Mouse (Mus musculus): ENCODE data around the gene Tmem41b.
A peak's percentile ranks its signal among the peaks of the same experiment; 100 is the strongest.
"Not testable (repeated sequence)": the region's sequence is repeated elsewhere in the genome, so short reads cannot be mapped to it uniquely, and the experiment has no call there.

The Tmem41b gene

GRCm38 (mm10) chr7:109993157-109993959, 6.6 kb upstream of the Tmem41b start:
- no peak for TF ChIP-seq NANOG (IDR thresholded peaks at IDR 0.05; ENCODE audit: borderline replicate concordance, low read length)
- no peak for TF ChIP-seq CTCF (conservative IDR thresholded peaks at IDR 0.05; ENCODE audit: low read length)
- no peak for TF ChIP-seq POU5F1 (IDR thresholded peaks at IDR 0.05; ENCODE audit: borderline replicate concordance, low read length)

GRCm38 (mm10) chr7:109991286-109991685, 4.6 kb upstream of the Tmem41b start:
- Histone ChIP-seq H3K36me3 (ENCODE audit: insufficient read depth, low read length) (no peaks in the 10 kb centered on the region), H3K9me3 (ENCODE audit: low read length) (no peaks in the 10 kb centered on the region), H3K4me1 (replicated peaks; ENCODE audit: low read depth, low read length) (peaks cover 27% of the 10 kb centered on the region), H3K27me3 (ENCODE audit: insufficient read depth, low read length) (no peaks in the 10 kb centered on the region), H3K4me3 (replicated peaks; ENCODE audit: low read length) (no peak overlapping the region)
- TF ChIP-seq POU5F1 (IDR thresholded peaks at IDR 0.05; ENCODE audit: borderline replicate concordance, low read length), result no peak
- no peak for TF ChIP-seq CTCF (conservative IDR thresholded peaks at IDR 0.05; ENCODE audit: low read length)
- no peak for TF ChIP-seq NANOG (IDR thresholded peaks at IDR 0.05; ENCODE audit: borderline replicate concordance, low read length)

More at GRCm38 (mm10) chr7:109993157-109993959, 6.6 kb upstream of the Tmem41b start:
- Histone ChIP-seq H3K4me1 (replicated peaks; ENCODE audit: low read depth, low read length) (peaks cover 36% of the 10 kb centered on the region), H3K4me3 (replicated peaks; ENCODE audit: low read length) (no peak overlapping the region), H3K9me3 (ENCODE audit: low read length) (no peaks in the 10 kb centered on the region), H3K27me3 (ENCODE audit: insufficient read depth, low read length) (no peaks in the 10 kb centered on the region), H3K36me3 (ENCODE audit: insufficient read depth, low read length) (no peaks in the 10 kb centered on the region)

GRCm38 (mm10) chr7:109986133-109986669, 528 bp downstream of the Tmem41b start:
- no peak for TF ChIP-seq CTCF (conservative IDR thresholded peaks at IDR 0.05; ENCODE audit: low read length)
- no peak for TF ChIP-seq NANOG (IDR thresholded peaks at IDR 0.05; ENCODE audit: borderline replicate concordance, low read length)
- no peak for TF ChIP-seq POU5F1 (IDR thresholded peaks at IDR 0.05; ENCODE audit: borderline replicate concordance, low read length)
- no peaks in the 10 kb centered on the region for H3K9me3 ChIP-seq (ENCODE audit: low read length)
- peak overlapping the region; percentile 87 for H3K4me3 ChIP-seq (replicated peaks; ENCODE audit: low read length)
- peaks cover 28% of the 10 kb centered on the region for H3K4me1 ChIP-seq (replicated peaks; ENCODE audit: low read depth, low read length)
- H3K36me3 ChIP-seq (ENCODE audit: insufficient read depth, low read length), result peaks cover 35% of the 10 kb centered on the region
- no peaks in the 10 kb centered on the region for H3K27me3 ChIP-seq (ENCODE audit: insufficient read depth, low read length)

GRCm38 (mm10) chr7:109985661-109986132, 1.0 kb downstream of the Tmem41b start:
- Histone ChIP-seq H3K27me3 (ENCODE audit: insufficient read depth, low read length) (no peaks in the 10 kb centered on the region), H3K4me3 (replicated peaks; ENCODE audit: low read length) (peak overlapping the region; percentile 87), H3K36me3 (ENCODE audit: insufficient read depth, low read length) (peaks cover 37% of the 10 kb centered on the region), H3K4me1 (replicated peaks; ENCODE audit: low read depth, low read length) (peaks cover 28% of the 10 kb centered on the region), H3K9me3 (ENCODE audit: low read length) (no peaks in the 10 kb centered on the region)
- TF ChIP-seq CTCF (conservative IDR thresholded peaks at IDR 0.05; ENCODE audit: low read length) (no peak), NANOG (IDR thresholded peaks at IDR 0.05; ENCODE audit: borderline replicate concordance, low read length) (no peak), POU5F1 (IDR thresholded peaks at IDR 0.05; ENCODE audit: borderline replicate concordance, low read length) (no peak)

- Histone ChIP-seq H3K36me3 (ENCODE audit: insufficient read depth, low read length) (peaks cover 48% of the 10 kb centered on the region), H3K4me1 (replicated peaks; ENCODE audit: low read depth, low read length) (peaks cover 28% of the 10 kb centered on the region), H3K4me3 (replicated peaks; ENCODE audit: low read length) (peak overlapping the region; percentile 87)
- not testable (repeated sequence) for H3K9me3 ChIP-seq (ENCODE audit: low read length); H3K27me3 ChIP-seq (ENCODE audit: insufficient read depth, low read length)
Observed at GRCm38 (mm10) chr7:109984608-109985007, 2.1 kb downstream of the Tmem41b start.

GRCm38 (mm10) chr7:109977131-109977530, 9.6 kb downstream of the Tmem41b start:
- TF ChIP-seq CTCF (conservative IDR thresholded peaks at IDR 0.05; ENCODE audit: low read length), result peak; percentile 22; the same call in 1 of the 2 replicates
- not testable (repeated sequence) for H3K9me3 ChIP-seq (ENCODE audit: low read length)

GRCm38 (mm10) chr7:109975966-109976715, 10.6 kb downstream of the Tmem41b start:
- TF ChIP-seq NANOG (IDR thresholded peaks at IDR 0.05; ENCODE audit: borderline replicate concordance, low read length) (no peak), POU5F1 (IDR thresholded peaks at IDR 0.05; ENCODE audit: borderline replicate concordance, low read length) (no peak), CTCF (conservative IDR thresholded peaks at IDR 0.05; ENCODE audit: low read length) (no peak)
- Histone ChIP-seq H3K36me3 (ENCODE audit: insufficient read depth, low read length) (peaks cover 72% of the 10 kb centered on the region), H3K27me3 (ENCODE audit: insufficient read depth, low read length) (no peaks in the 10 kb centered on the region), H3K4me3 (replicated peaks; ENCODE audit: low read length) (no peak overlapping the region), H3K4me1 (replicated peaks; ENCODE audit: low read depth, low read length) (no peaks in the 10 kb centered on the region), H3K9me3 (ENCODE audit: low read length) (no peaks in the 10 kb centered on the region)

More at GRCm38 (mm10) chr7:109977131-109977530, 9.6 kb downstream of the Tmem41b start:
- not testable (repeated sequence) for H3K4me3 ChIP-seq (replicated peaks; ENCODE audit: low read length); H3K4me1 ChIP-seq (replicated peaks; ENCODE audit: low read depth, low read length); H3K27me3 ChIP-seq (ENCODE audit: insufficient read depth, low read length)
- H3K36me3 ChIP-seq (ENCODE audit: insufficient read depth, low read length), result peaks cover 81% of the 10 kb centered on the region

- H3K4me3 ChIP-seq (replicated peaks; ENCODE audit: low read length), result no peak overlapping the region
- H3K4me1 ChIP-seq (replicated peaks; ENCODE audit: low read depth, low read length), result peaks cover 2% of the 10 kb centered on the region; the same call in 1 of the 2 replicates
- TF ChIP-seq NANOG (IDR thresholded peaks at IDR 0.05; ENCODE audit: borderline replicate concordance, low read length) (no peak), CTCF (conservative IDR thresholded peaks at IDR 0.05; ENCODE audit: low read length) (no peak), POU5F1 (IDR thresholded peaks at IDR 0.05; ENCODE audit: borderline replicate concordance, low read length) (no peak)
- no peaks in the 10 kb centered on the region for H3K9me3 ChIP-seq (ENCODE audit: low read length)
- no peaks in the 10 kb centered on the region for H3K27me3 ChIP-seq (ENCODE audit: insufficient read depth, low read length)
- H3K36me3 ChIP-seq (ENCODE audit: insufficient read depth, low read length), result peaks cover 13% of the 10 kb centered on the region
Observed at GRCm38 (mm10) chr7:109969542-109969941, 17.2 kb downstream of the Tmem41b start.
